Mouse (Mus musculus) limb, embryonic 11.5 days (tissue): ENCODE measurements around the gene Pard3b. TPM values are rescaled to one million over a fixed set of nuclear protein-coding genes. Genes with fewer than 3 reads are reported as not detected.

ENCODE experiments used
- ATAC-seq: fragments of 200-750 bp; cut with Nextera tagmentation; 2 replicates; pipeline ENCODE4 v1.8.0; 2017; ENCODE audit warnings: low read depth; ENCODE audit not compliant: insufficient number of reproducible peaks, low FRiP score, low TSS enrichment
- DNase-seq: peaks from one replicate; pipeline ENCODE4 v3.0.0-alpha.2; 2015; ENCODE audit warnings: low spot score
- H3K27ac ChIP-seq: fragments of 300-500 bp; sonication (generic); replicated peaks from 2 replicates; pipeline ENCODE4 v1.5.1; 2014; ENCODE audit warnings: low read depth, mild to moderate bottlenecking, low read length
- H3K27me3 ChIP-seq: fragments of 300-500 bp; sonication (generic); 2 replicates; pipeline ENCODE4 v1.6.1; 2014; ENCODE audit warnings: mild to moderate bottlenecking, low read length, mixed read lengths; ENCODE audit not compliant: control insufficient read depth, insufficient read depth
- H3K36me3 ChIP-seq: fragments of 300-500 bp; sonication (generic); 2 replicates; pipeline ENCODE4 v1.6.1; 2014; ENCODE audit warnings: mild to moderate bottlenecking, low read length, moderate library complexity, mixed read lengths; ENCODE audit not compliant: control insufficient read depth, insufficient read depth
- H3K4me1 ChIP-seq: fragments of 300-500 bp; sonication (generic); 2 replicates; pipeline ENCODE4 v1.6.1; 2014; ENCODE audit warnings: low read length, mixed read lengths; ENCODE audit not compliant: control insufficient read depth, insufficient read depth
- H3K4me2 ChIP-seq: fragments of 300-500 bp; sonication (generic); 2 replicates; pipeline ENCODE4 v1.6.1; 2014; ENCODE audit warnings: low read depth, mild to moderate bottlenecking, moderate library complexity; ENCODE audit not compliant: severe bottlenecking
- H3K4me3 ChIP-seq: fragments of 300-500 bp; sonication (generic); 2 replicates; pipeline ENCODE4 v1.5.1; 2014; ENCODE audit warnings: low read depth, low read length
- H3K9ac ChIP-seq: fragments of 300-500 bp; sonication (generic); 2 replicates; pipeline ENCODE4 v1.6.1; 2014; ENCODE audit warnings: mild to moderate bottlenecking, low read length
- H3K9me3 ChIP-seq: fragments of 300-500 bp; sonication (generic); 2 replicates; pipeline ENCODE4 v1.6.1; 2016; ENCODE audit warnings: low read length; ENCODE audit not compliant: control insufficient read depth
- WGBS: fragments of 180-500 bp; shearing (Covaris S2); extraction: QIAGEN DNeasy Blood & Tissue Kit; methylation state at CpG from one replicate; pipeline ENCODE4 v1.1.7; 2014; 5-methylcytosine and 5-hydroxymethylcytosine counted together
- polyA plus RNA-seq: library from polyadenylated mRNA; unstranded; fragments of >200 nt; fragmentation: Nextera tagmentation; extraction: Ambion mirVana; gene quantifications from 2 replicates; pipeline ENCODE4 v1.2.1, GENCODE M21; 2014

Gene Pard3b
- polyA plus RNA-seq, 1 experiment from 2014 or later = 9.3 TPM

- no peaks in the 10 kb centered on the region for H3K9me3 ChIP-seq
- no peak overlapping the region for H3K4me2 ChIP-seq
- ATAC-seq = no peak
- no peak overlapping the region for H3K4me3 ChIP-seq
- H3K27ac ChIP-seq = no peak overlapping the region
- 90% methylated on average over 7 of the region's 7 CpGs for WGBS
- no peak for DNase-seq
- no peak overlapping the region for H3K9ac ChIP-seq
- H3K36me3 ChIP-seq = no peaks in the 10 kb centered on the region
- no peaks in the 10 kb centered on the region for H3K27me3 ChIP-seq
- H3K4me1 ChIP-seq = no peaks in the 10 kb centered on the region
Observed at GRCm38 (mm10) chr1:62094885-62095284, 456.3 kb downstream of the Pard3b start.

GRCm38 (mm10) chr1:62122426-62122825 is 483.8 kb downstream of the Pard3b start:
- Histone ChIP-seq H3K27me3 (no peaks in the 10 kb centered on the region), H3K27ac (no peak overlapping the region), H3K36me3 (no peaks in the 10 kb centered on the region), H3K9me3 (no peaks in the 10 kb centered on the region), H3K4me2 (no peak overlapping the region), H3K4me3 (no peak overlapping the region), H3K4me1 (no peaks in the 10 kb centered on the region), H3K9ac (no peak overlapping the region)
- WGBS = 88% methylated on average over 1 of the region's 1 CpGs
- DNase-seq = no peak
- no peak for ATAC-seq

GRCm38 (mm10) chr1:62129186-62129585 is 490.6 kb downstream of the Pard3b start:
- DNase-seq (no peak), ATAC-seq (no peak)
- H3K9me3 ChIP-seq = no peaks in the 10 kb centered on the region
- H3K27me3 ChIP-seq = no peaks in the 10 kb centered on the region
- no peak overlapping the region for H3K9ac ChIP-seq
- H3K4me2 ChIP-seq = no peak overlapping the region
- no peaks in the 10 kb centered on the region for H3K36me3 ChIP-seq
- H3K4me3 ChIP-seq = no peak overlapping the region
- no peak overlapping the region for H3K27ac ChIP-seq
- no peaks in the 10 kb centered on the region for H3K4me1 ChIP-seq
- 93% methylated on average over 2 of the region's 2 CpGs for WGBS

DNA sequence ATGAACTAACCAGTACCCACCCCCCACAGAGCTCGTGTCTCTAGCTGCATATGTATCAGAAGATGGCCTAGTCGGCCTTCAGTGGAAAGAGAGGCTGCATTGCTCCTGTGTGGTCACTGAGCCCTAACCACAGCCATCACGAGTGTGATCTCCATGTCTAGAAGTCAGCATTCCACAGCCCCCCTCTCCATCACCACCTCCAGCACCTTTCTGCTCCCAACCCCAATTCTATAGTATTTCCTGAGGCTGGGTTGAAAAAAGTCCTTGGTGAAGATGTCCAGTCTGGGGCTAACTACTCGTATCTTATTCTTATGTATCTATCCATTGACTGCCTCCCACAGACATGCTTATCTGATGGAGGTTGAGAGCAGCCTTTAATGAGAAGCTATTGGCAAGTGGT is 509.5 kb downstream of the Pard3b start:
- DNase-seq (no peak), ATAC-seq (no peak)
- H3K27me3 ChIP-seq = no peaks in the 10 kb centered on the region
- no peaks in the 10 kb centered on the region for H3K4me1 ChIP-seq
- H3K9ac ChIP-seq = no peak overlapping the region
- H3K4me3 ChIP-seq = no peak overlapping the region
- no peaks in the 10 kb centered on the region for H3K36me3 ChIP-seq
- H3K27ac ChIP-seq = no peak overlapping the region
- no peaks in the 10 kb centered on the region for H3K9me3 ChIP-seq
- H3K4me2 ChIP-seq = no peak overlapping the region
- 87% methylated on average over 4 of the region's 4 CpGs for WGBS

DNA sequence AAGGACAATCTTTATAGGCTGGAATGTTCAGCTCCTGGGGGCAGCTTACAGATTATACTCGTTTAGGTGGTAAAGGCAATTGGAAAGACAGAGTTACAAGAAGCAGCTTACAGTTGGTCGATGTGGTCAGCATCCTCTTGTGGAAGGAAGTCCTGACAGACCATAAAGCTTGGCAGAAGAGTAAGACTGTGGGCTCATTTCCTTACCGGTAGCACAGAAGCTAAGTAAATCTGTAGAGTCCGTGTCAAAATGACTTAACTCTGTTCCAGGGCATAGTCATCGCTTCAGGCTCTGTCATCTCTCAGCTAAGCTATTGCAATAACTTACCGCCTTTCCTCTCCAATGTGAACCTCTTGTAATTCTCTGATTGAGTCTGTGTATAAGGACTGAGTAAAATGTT is 510.2 kb downstream of the Pard3b start:
- WGBS = 85% methylated on average over 6 of the region's 6 CpGs
- Histone ChIP-seq H3K4me3 (no peak overlapping the region), H3K4me1 (no peaks in the 10 kb centered on the region), H3K9me3 (no peaks in the 10 kb centered on the region), H3K36me3 (no peaks in the 10 kb centered on the region), H3K9ac (no peak overlapping the region), H3K27ac (no peak overlapping the region), H3K27me3 (no peaks in the 10 kb centered on the region), H3K4me2 (no peak overlapping the region)
- ATAC-seq (no peak), DNase-seq (no peak)

DNA sequence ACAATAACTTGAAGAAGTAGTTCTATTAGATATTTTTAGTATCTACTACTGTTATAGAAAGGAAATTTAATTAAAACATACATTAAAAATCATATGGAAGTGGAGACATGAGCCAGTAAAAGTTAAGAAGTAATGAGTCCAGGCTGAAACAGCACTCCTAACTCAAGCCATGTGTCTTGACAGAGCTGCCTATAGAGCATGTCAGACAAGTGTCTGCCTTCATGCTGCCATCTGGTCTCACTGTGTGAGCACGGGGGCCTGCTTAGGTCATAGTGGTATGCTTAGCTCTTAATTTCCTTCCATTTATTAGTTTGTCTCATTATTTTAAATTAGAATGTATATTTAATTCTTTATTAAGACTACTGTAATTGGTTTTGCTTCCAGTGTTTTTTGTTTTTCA is 517.3 kb downstream of the Pard3b start:
- 8% methylated on average over 1 of the region's 1 CpGs for WGBS
- Histone ChIP-seq H3K9me3 (no peaks in the 10 kb centered on the region), H3K27ac (no peak overlapping the region), H3K4me3 (no peak overlapping the region), H3K4me1 (0 out of 2 replicates have a peak, but pooled peaks cover 4% of the 10 kb centered on the region), H3K4me2 (no peak overlapping the region), H3K36me3 (no peaks in the 10 kb centered on the region), H3K9ac (no peak overlapping the region), H3K27me3 (no peaks in the 10 kb centered on the region)
- ATAC-seq = no peak
- DNase-seq = peak; percentile 54

- ATAC-seq = no peak
- no peaks in the 10 kb centered on the region for H3K36me3 ChIP-seq
- 79% methylated on average over 2 of the region's 2 CpGs for WGBS
Observed at GRCm38 (mm10) chr1:62159592-62159991, 521.0 kb downstream of the Pard3b start.

DNA sequence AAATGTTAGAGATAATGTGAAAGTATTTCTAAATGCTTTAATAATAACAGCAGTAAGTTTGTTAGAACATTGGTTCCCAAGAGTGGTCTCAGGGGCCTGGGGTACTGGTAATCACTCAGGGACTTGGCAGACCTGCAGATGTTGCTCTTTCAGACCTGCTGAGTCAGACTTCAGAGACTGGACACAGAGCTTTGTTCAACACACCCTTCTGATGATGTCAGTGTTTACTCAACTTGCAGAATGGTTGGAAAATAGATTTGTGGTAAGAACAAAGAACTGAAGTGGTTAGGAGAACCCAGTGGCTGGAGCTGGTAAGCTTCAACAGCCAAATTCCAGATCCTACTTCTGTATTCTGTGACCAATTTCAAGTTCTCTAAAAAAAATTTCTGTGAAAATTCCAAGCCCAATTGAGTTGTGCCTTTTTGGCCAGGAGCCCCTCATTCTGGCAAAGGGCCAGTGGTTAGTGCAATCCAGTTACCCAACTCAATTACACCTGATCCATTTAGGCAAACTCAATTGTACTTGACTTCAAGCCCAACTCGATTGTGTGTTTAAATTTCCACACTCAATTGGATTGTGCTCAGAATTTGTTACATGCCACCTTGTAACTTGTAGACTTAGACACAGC is 536.5 kb downstream of the Pard3b start:
- Histone ChIP-seq H3K4me2 (no peak overlapping the region), H3K9ac (no peak overlapping the region), H3K27me3 (no peaks in the 10 kb centered on the region), H3K36me3 (no peaks in the 10 kb centered on the region), H3K4me1 (peaks cover 3% of the 10 kb centered on the region; the same call in 1 of the 2 replicates), H3K4me3 (no peak overlapping the region), H3K9me3 (no peaks in the 10 kb centered on the region), H3K27ac (no peak overlapping the region)
- WGBS = 94% methylated on average over 1 of the region's 1 CpGs
- no peak for DNase-seq
- no peak for ATAC-seq

More at GRCm38 (mm10) chr1:62159592-62159991, 521.0 kb downstream of the Pard3b start:
- Histone ChIP-seq H3K9me3 (no peaks in the 10 kb centered on the region), H3K27ac (no peak overlapping the region), H3K9ac (no peak overlapping the region), H3K4me3 (no peak overlapping the region), H3K27me3 (no peaks in the 10 kb centered on the region), H3K4me1 (0 out of 2 replicates have a peak, but pooled peaks cover 4% of the 10 kb centered on the region), H3K4me2 (no peak overlapping the region)
- DNase-seq = no peak

- Histone ChIP-seq H3K27me3 (no peaks in the 10 kb centered on the region), H3K27ac (no peak overlapping the region), H3K9me3 (no peaks in the 10 kb centered on the region), H3K4me1 (peaks cover 3% of the 10 kb centered on the region; the same call in 1 of the 2 replicates), H3K36me3 (no peaks in the 10 kb centered on the region), H3K9ac (no peak overlapping the region), H3K4me3 (no peak overlapping the region), H3K4me2 (no peak overlapping the region)
- ATAC-seq = no peak
- DNase-seq = no peak
- WGBS = 11% methylated on average over 5 of the region's 5 CpGs
Observed at GRCm38 (mm10) chr1:62181638-62182037, 543.0 kb downstream of the Pard3b start.
